Mouse (Mus musculus): Measurements from ENCODE around the gene Phykpl. TPM values are rescaled to one million over a fixed set of nuclear protein-coding genes. Genes with fewer than 3 reads are reported as not detected.

Gene Phykpl
- polyA plus RNA-seq, 1 experiment from 2014 or later: 17.5 TPM

DNA sequence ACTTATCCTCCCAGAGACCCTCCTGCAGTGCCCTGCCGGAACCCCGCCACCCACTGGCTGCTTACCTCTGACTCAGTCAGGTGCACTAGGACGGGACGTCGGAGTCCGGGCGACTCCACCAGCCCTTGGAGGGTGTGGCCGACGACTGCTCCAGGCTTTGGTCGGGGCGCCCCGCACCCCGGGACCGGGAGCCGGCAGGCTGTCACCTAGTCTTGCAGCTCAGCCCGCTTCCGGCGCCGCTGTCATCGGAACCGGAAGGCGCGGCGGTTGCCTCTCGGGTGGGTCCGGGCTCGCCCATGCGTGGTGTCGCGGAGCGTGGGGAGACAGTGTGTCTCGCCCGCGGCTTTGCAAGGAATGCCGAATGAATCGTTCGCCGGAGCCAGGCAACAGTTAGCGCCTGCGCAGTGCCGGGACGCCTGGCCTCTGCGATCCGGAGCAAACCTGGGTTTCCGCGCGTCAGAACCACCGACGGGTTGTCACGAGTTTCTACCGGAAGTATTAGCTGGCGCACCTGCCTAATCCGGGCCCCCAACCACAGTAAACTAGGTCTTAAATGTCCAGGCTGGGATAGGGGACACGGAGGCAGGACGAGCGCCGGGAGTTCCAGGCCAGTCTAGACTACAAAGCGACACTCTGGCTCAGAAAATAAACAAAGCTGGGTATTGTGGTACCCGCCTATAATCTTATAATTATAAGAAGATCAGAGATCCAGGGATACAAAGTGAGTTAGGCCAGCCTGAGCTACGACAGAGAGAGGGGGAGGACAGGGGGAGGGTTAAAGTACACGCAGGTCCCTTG is 51.2 kb downstream of the Phykpl start, which contains the start of gene Rmnd5b:
Gene Rmnd5b (minus strand): TSS at position 372 of the 798 bp plus-strand sequence.
- Histone ChIP-seq H3K4me1 (peaks cover 19% of the 10 kb centered on the region), H3K9me3 (no peaks in the 10 kb centered on the region), H3K36me3 (no peaks in the 10 kb centered on the region), H3K4me3 (peak within 1 kb of the TSS; percentile 81), H3K4me2 (replicated peaks) (peak within 1 kb of the TSS; percentile 80), H3K9ac (peak within 1 kb of the TSS; percentile 72), H3K27me3 (no peaks in the 10 kb centered on the region), H3K27ac (peak within 1 kb of the TSS; percentile 77)
- WGBS: under 1% methylated on average over 61 of the region's 61 CpGs
- ATAC-seq (ENCODE audit: insufficient number of reproducible peaks, insufficient read depth, low FRiP score, low TSS enrichment): peak; percentile 74

DNA sequence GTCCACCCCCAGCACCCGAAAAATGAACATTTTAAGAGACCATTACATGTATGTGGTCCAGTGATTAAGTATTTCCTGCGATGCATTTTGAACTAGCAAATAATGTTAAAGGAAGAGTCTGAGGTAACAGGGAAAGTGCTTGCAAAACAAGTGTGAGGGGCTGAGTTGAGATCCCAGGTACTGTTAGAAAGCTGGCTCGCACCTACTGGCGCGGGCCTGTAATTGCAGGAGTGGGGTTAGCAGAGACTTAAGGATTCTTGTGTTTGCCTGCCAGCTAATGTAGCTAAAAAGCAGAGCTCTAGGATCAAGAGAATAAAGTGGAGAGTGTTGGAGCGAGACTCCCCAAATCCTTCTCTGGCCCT is 51.7 kb downstream of the Phykpl start:
- WGBS: 3% methylated on average over 6 of the region's 6 CpGs
- no peaks in the 10 kb centered on the region for H3K36me3 ChIP-seq
- peak overlapping the region; percentile 77 for H3K27ac ChIP-seq

DNA sequence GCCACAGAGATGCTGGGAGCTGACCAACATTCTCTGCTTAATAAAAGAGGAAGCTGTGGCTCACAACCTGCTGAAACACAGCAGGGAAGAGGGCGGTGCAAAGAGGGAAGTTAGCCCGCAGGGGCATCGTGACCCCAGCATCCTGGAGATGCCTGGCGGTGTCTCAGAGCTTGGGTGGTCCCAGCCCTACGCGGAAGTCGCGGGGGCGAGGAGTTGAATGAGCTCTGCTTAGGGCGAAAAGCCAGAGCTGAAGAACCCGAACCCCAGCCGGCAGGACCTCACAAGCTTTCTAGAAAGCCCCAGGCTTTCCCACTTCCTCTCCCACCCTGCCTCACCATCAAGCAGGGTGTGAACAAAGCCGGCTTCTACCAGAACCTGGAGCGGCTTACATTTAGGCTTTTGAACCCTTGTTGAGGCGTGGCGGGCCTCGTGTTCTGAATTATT is 53.4 kb downstream of the Phykpl start:
- Histone ChIP-seq H3K4me1 (peaks cover 19% of the 10 kb centered on the region), H3K9ac (0 out of 2 replicates have a peak overlapping the region, but pooled peaks have one; percentile 12), H3K9me3 (no peaks in the 10 kb centered on the region), H3K36me3 (peaks cover 7% of the 10 kb centered on the region; the same call in 1 of the 2 replicates), H3K4me3 (peak overlapping the region; percentile 12; the same call in 1 of the 2 replicates), H3K4me2 (replicated peaks) (peak overlapping the region; percentile 45), H3K27ac (peak overlapping the region; percentile 61; the same call in 1 of the 2 replicates), H3K27me3 (no peaks in the 10 kb centered on the region)
- WGBS: 3% methylated on average over 17 of the region's 17 CpGs
- no peak for ATAC-seq (ENCODE audit: insufficient number of reproducible peaks, insufficient read depth, low FRiP score, low TSS enrichment)

More for the DNA sequence above, 51.7 kb downstream of the Phykpl start:
- ATAC-seq (ENCODE audit: insufficient number of reproducible peaks, insufficient read depth, low FRiP score, low TSS enrichment): no peak
- peak overlapping the region; percentile 80 for H3K4me2 ChIP-seq (replicated peaks)
- peaks cover 19% of the 10 kb centered on the region for H3K4me1 ChIP-seq
- peak overlapping the region; percentile 81 for H3K4me3 ChIP-seq
- H3K27me3 ChIP-seq: no peaks in the 10 kb centered on the region
- H3K9me3 ChIP-seq: no peaks in the 10 kb centered on the region
- H3K9ac ChIP-seq: peak overlapping the region; percentile 72

DNA sequence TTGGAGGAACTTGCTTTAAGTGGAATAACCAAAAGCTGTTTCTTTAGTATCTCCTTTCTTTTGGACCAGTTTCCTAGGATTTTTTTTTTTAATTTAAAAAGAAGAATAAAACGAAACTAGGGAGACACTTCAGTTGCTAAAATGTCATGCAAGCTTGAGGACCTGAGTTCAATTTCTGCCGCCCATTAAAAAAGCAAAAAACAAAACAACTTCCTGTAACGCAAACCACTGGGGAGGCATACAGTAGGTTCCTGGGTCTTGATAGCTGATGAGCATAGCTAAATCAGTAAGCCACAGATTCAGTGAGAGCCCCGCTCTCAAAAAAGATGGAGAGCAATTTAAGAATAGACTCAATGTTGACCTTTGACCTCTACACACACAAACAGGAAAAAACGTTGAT is 53.9 kb downstream of the Phykpl start:
- Histone ChIP-seq H3K4me3 (no peak overlapping the region), H3K27ac (0 out of 2 replicates have a peak overlapping the region, but pooled peaks have one; percentile 61), H3K9ac (no peak overlapping the region), H3K36me3 (peaks cover 11% of the 10 kb centered on the region; the same call in 1 of the 2 replicates), H3K27me3 (no peaks in the 10 kb centered on the region), H3K4me2 (replicated peaks) (peak overlapping the region; percentile 45; the same call in 1 of the 2 replicates), H3K4me1 (peaks cover 19% of the 10 kb centered on the region), H3K9me3 (no peaks in the 10 kb centered on the region)
- 56% methylated on average over 5 of the region's 5 CpGs for WGBS
- ATAC-seq (ENCODE audit: insufficient number of reproducible peaks, insufficient read depth, low FRiP score, low TSS enrichment): no peak

DNA sequence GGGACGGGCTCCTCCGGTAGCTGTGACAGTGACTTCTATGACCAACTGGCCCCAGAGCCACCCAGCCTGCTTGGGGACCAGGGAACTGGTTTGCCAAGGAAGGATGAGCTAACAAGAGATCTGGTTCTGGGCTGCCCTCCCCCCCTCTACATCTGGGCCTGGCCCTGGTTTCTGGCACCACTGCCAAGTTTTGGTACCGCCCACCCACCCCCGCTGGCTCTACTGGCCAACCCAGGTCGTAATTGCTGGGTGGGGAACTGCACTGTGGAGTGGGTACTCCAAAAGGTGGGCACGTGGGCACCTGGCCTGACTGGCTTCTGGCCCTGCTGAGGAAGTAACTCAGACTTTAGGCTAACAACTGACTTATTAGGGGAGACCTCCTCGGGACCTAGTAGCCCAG is 56.2 kb downstream of the Phykpl start:
- 81% methylated on average over 7 of the region's 7 CpGs for WGBS
- Histone ChIP-seq H3K4me2 (replicated peaks) (no peak overlapping the region), H3K36me3 (peaks cover 14% of the 10 kb centered on the region), H3K9me3 (no peaks in the 10 kb centered on the region), H3K27ac (no peak overlapping the region), H3K27me3 (no peaks in the 10 kb centered on the region), H3K4me3 (no peak overlapping the region), H3K4me1 (peaks cover 10% of the 10 kb centered on the region; the same call in 1 of the 2 replicates), H3K9ac (no peak overlapping the region)
- no peak for ATAC-seq (ENCODE audit: insufficient number of reproducible peaks, insufficient read depth, low FRiP score, low TSS enrichment)

DNA sequence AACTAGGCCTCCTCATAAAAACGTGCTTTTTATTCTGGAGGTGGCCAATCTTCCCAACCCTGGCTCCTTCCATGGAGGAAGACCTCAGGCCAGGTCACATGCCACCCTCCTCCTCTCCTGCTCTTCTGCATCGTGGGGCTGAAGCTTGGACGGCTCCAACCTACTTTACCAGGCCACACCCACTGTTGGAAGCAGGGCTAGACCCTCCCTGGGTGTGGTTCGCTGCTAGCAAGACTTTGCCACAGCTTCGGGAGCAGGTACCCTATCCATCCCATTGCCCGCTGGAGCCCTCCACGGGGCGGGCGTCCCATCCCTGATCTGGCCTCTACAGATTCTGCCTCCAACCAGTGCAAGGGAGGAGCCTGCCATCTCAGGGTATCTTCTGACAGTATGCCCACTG is 58.6 kb downstream of the Phykpl start:
- WGBS: 73% methylated on average over 9 of the region's 9 CpGs
- Histone ChIP-seq H3K9ac (no peak overlapping the region), H3K4me1 (peaks cover under 1% of the 10 kb centered on the region), H3K9me3 (no peaks in the 10 kb centered on the region), H3K36me3 (peaks cover 14% of the 10 kb centered on the region), H3K4me3 (no peak overlapping the region), H3K4me2 (replicated peaks) (no peak overlapping the region), H3K27me3 (no peaks in the 10 kb centered on the region), H3K27ac (no peak overlapping the region)
- ATAC-seq (ENCODE audit: insufficient number of reproducible peaks, insufficient read depth, low FRiP score, low TSS enrichment): no peak

DNA sequence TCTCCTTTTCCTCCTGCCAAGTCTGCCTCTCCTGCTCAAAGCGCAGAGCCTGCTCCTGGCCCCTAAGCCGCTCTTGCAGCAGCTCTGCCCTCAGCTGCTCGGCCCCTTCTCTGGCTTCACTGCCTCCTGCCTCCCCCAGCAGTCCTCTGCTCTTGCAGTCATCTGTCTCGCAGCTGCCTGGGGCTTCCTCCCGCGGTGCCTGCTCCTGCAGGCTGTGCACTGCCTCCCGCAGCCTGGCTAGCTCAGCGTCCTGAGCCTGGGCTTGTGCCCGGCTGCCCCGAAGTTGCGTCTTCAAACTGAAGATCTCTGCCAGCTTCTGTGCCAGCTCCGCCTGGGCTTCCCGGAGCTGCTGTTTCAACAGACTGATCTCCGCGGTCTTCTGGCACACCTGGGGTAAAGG is 59.2 kb downstream of the Phykpl start:
- peaks cover 5% of the 10 kb centered on the region for H3K4me1 ChIP-seq
- H3K9ac ChIP-seq: no peak overlapping the region
- 46% methylated on average over 15 of the region's 15 CpGs for WGBS

DNA sequence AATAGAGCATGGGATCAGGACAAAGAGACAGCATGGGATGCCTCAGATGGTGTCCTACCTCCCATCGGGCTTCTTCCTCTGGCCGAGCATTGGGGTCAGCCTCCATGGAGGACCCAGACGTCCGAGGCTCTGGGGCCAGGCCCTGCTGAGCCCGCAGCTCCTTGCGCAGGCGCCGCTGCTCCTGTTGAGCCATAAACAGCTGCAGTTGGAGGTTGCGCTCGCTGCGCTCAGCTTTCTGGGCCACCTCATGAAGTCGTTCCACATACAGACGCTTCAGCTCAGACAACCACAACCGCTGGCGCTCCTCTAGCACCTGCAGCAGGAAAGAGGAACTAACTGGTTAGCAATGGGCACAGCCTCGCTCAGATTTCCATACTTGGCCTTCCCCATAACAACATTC is 59.7 kb downstream of the Phykpl start:
- Histone ChIP-seq H3K4me1 (peaks cover 10% of the 10 kb centered on the region), H3K27ac (no peak overlapping the region), H3K4me2 (replicated peaks) (no peak overlapping the region), H3K9me3 (no peaks in the 10 kb centered on the region), H3K4me3 (no peak overlapping the region), H3K36me3 (peaks cover 14% of the 10 kb centered on the region), H3K9ac (no peak overlapping the region), H3K27me3 (no peaks in the 10 kb centered on the region)
- ATAC-seq (ENCODE audit: insufficient number of reproducible peaks, insufficient read depth, low FRiP score, low TSS enrichment): no peak
- 73% methylated on average over 16 of the region's 16 CpGs for WGBS

More for the DNA sequence above, 59.2 kb downstream of the Phykpl start:
- Histone ChIP-seq H3K27ac (no peak overlapping the region), H3K9me3 (no peaks in the 10 kb centered on the region), H3K27me3 (no peaks in the 10 kb centered on the region), H3K4me2 (replicated peaks) (no peak overlapping the region; the same call in 1 of the 2 replicates), H3K36me3 (peaks cover 14% of the 10 kb centered on the region), H3K4me3 (no peak overlapping the region)
- ATAC-seq (ENCODE audit: insufficient number of reproducible peaks, insufficient read depth, low FRiP score, low TSS enrichment): no peak

DNA sequence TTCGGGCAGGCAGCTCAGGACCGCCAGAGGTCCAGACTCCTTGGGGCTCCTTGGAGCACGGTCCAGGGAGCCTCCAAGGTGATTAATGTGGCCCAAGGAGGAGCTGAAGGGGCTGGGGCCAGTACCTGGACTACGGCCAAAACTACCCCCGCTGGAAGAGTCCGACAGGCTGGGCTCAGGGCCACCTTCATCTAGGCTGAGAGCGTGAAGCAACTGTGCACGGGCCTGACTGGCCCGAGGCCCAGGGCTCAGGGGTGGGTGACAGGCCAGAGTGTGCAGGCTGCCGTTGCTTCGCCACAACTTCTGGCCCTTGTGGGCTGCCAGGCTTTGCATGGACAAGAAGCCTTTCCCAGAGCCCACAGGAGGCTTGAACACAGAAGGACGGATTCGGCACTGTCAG is 60.7 kb downstream of the Phykpl start:
- H3K4me3 ChIP-seq: no peak overlapping the region
- H3K4me2 ChIP-seq (replicated peaks): no peak overlapping the region
- H3K27ac ChIP-seq: no peak overlapping the region
- peaks cover 20% of the 10 kb centered on the region for H3K4me1 ChIP-seq
- WGBS: 82% methylated on average over 13 of the region's 13 CpGs
- peaks cover 14% of the 10 kb centered on the region for H3K36me3 ChIP-seq
- H3K9ac ChIP-seq: no peak overlapping the region
- H3K9me3 ChIP-seq: no peaks in the 10 kb centered on the region
- peaks cover 1% of the 10 kb centered on the region; the same call in 1 of the 2 replicates for H3K27me3 ChIP-seq
- ATAC-seq (ENCODE audit: insufficient number of reproducible peaks, insufficient read depth, low FRiP score, low TSS enrichment): no peak

DNA sequence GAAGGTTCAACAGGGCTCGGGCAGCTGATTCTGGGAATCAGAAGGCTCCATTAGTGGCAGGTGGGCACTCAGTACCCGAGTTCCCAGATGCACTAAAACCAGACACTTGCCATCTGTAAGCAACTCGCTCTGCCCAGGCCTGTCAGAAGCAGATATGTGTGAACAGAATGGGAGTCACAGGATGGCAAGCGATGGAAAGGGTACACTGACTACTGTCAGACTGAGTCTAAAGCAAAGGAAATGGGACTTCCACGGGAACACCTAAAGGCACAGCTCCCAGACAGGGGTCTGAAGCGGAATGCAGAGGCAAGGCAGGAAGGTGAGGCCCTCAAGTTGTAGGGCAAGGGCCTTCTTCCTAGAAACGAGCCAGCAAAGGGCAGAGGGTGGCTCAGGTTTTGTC is 61.7 kb downstream of the Phykpl start:
- Histone ChIP-seq H3K4me3 (no peak overlapping the region), H3K4me1 (peaks cover 23% of the 10 kb centered on the region), H3K27me3 (peaks cover 6% of the 10 kb centered on the region; the same call in 1 of the 2 replicates), H3K27ac (no peak overlapping the region), H3K9me3 (no peaks in the 10 kb centered on the region), H3K4me2 (replicated peaks) (no peak overlapping the region), H3K9ac (no peak overlapping the region), H3K36me3 (peaks cover 14% of the 10 kb centered on the region)
- ATAC-seq (ENCODE audit: insufficient number of reproducible peaks, insufficient read depth, low FRiP score, low TSS enrichment): no peak
- 76% methylated on average over 7 of the region's 7 CpGs for WGBS

DNA sequence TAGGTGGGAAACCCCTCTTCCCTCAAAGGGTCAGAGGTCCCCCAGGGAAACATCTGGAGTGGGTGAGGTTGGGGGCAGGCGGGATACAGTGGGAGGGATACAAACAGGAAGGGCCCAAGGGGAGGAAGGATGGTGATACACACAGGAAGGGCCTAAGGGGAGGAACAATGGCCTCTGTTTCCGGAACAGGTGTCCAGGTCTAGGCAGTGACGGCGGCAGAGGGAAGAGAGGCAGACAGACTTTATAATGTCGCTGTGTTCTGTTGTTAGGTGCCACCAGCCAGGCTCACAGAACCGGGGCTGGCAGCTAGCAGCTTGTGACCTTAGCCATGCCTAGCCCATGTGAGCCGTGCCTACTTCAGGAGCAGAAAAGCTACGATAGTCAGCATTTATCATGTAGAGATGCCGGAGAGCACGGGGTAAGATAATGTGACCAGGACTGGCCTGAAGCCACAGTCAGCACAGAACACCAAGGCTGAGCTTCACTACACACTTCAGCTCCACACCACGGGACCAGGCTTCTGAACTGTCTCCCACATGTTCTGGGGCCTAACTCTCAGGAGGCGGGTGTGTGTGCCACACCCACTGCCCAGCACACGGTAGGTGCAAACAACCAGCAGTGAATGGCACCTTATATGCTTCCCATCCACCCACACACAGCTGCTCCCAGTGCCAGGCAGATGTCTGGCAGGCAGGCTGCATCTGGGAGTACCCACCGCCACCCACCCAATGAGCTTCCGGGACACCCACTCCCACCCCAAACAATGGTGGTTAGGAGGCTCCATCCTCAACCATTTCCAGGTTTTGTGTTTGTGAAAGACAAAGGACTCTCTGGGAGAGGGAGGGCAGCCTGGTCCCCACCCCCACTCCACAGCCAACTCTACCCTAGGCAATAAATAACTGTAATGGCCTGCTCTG is 62.5 kb downstream of the Phykpl start:
- no peak for ATAC-seq (ENCODE audit: insufficient number of reproducible peaks, insufficient read depth, low FRiP score, low TSS enrichment)
- 70% methylated on average over 15 of the region's 15 CpGs for WGBS
- no peak overlapping the region for H3K9ac ChIP-seq
- H3K9me3 ChIP-seq: no peaks in the 10 kb centered on the region
- peaks cover 23% of the 10 kb centered on the region for H3K4me1 ChIP-seq
- peak overlapping the region; percentile 55 for H3K27ac ChIP-seq
- H3K4me3 ChIP-seq: no peak overlapping the region
- peaks cover 6% of the 10 kb centered on the region; the same call in 1 of the 2 replicates for H3K27me3 ChIP-seq
- no peak overlapping the region for H3K4me2 ChIP-seq (replicated peaks)
- peaks cover 14% of the 10 kb centered on the region for H3K36me3 ChIP-seq
